Mouse (Mus musculus): ENCODE results near the gene Tcl1b4. TPM values are rescaled to one million over a fixed set of nuclear protein-coding genes. Genes with fewer than 3 reads are reported as not detected.
"Not testable (repeated sequence)": the region's sequence is repeated elsewhere in the genome, so short reads cannot be mapped to it uniquely, and the experiment has no call there.

Tcl1b4 gene
- polyA plus RNA-seq (2012; ENCODE audit: insufficient read depth, insufficient read length, missing spikeins) = not detected in 2 replicates

- H3K4me1 ChIP-seq (ENCODE audit: control insufficient read depth, insufficient read depth, insufficient read length, low read length); H3K4me3 ChIP-seq (ENCODE audit: insufficient read depth, low read depth, low read length); H3K27ac ChIP-seq (replicated peaks; ENCODE audit: low read depth, low read length): not testable (repeated sequence)
These were observed at the start of gene Tcl1b4 for GRCm38 (mm10) chr12:105201657-105202056. Gene Tcl1b4, plus strand, starts transcription at chr12:105201957.

- not testable (repeated sequence) for H3K4me3 ChIP-seq (ENCODE audit: insufficient read depth, low read depth, low read length); H3K27ac ChIP-seq (replicated peaks; ENCODE audit: low read depth, low read length); H3K4me1 ChIP-seq (ENCODE audit: control insufficient read depth, insufficient read depth, insufficient read length, low read length)
These were observed 46.5 kb upstream of the Tcl1b4 start for GRCm38 (mm10) chr12:105155286-105155685.

- H3K27ac ChIP-seq (replicated peaks; ENCODE audit: low read depth, low read length) = no peak overlapping the region
- H3K4me1 ChIP-seq (ENCODE audit: control insufficient read depth, insufficient read depth, insufficient read length, low read length) = no peaks in the 10 kb centered on the region
- H3K4me3 ChIP-seq (ENCODE audit: insufficient read depth, low read depth, low read length) = no peak overlapping the region
These were observed 42.9 kb upstream of the Tcl1b4 start for GRCm38 (mm10) chr12:105158842-105159241.

- Histone ChIP-seq H3K4me3 (ENCODE audit: insufficient read depth, low read depth, low read length) (no peak within 1 kb of the TSS), H3K4me1 (ENCODE audit: control insufficient read depth, insufficient read depth, insufficient read length, low read length) (no peaks in the 10 kb centered on the region), H3K27ac (replicated peaks; ENCODE audit: low read depth, low read length) (no peak within 1 kb of the TSS)
These were observed 42.4 kb upstream of the Tcl1b4 start, which contains the start of gene Tcl1b1 for GRCm38 (mm10) chr12:105159390-105159789. Gene Tcl1b1, plus strand, starts transcription at chr12:105159690.

GRCm38 (mm10) chr12:105166734-105167133 lies 35.0 kb upstream of the Tcl1b4 start:
- Histone ChIP-seq H3K4me1 (ENCODE audit: control insufficient read depth, insufficient read depth, insufficient read length, low read length) (no peaks in the 10 kb centered on the region), H3K4me3 (ENCODE audit: insufficient read depth, low read depth, low read length) (no peak overlapping the region), H3K27ac (replicated peaks; ENCODE audit: low read depth, low read length) (no peak overlapping the region)

- Histone ChIP-seq H3K4me1 (ENCODE audit: control insufficient read depth, insufficient read depth, insufficient read length, low read length) (no peaks in the 10 kb centered on the region), H3K27ac (replicated peaks; ENCODE audit: low read depth, low read length) (no peak overlapping the region), H3K4me3 (ENCODE audit: insufficient read depth, low read depth, low read length) (no peak overlapping the region)
These were observed 28.4 kb upstream of the Tcl1b4 start for GRCm38 (mm10) chr12:105173366-105173765.

- not testable (repeated sequence) for H3K4me3 ChIP-seq (ENCODE audit: insufficient read depth, low read depth, low read length)
These were observed 27.4 kb upstream of the Tcl1b4 start for GRCm38 (mm10) chr12:105174318-105174717.

GRCm38 (mm10) chr12:105176044-105176443 lies 25.7 kb upstream of the Tcl1b4 start, which contains the start of gene Tcl1b5:
Gene Tcl1b5, plus strand, starts transcription at chr12:105176344.
- H3K4me3 ChIP-seq (ENCODE audit: insufficient read depth, low read depth, low read length); H3K4me1 ChIP-seq (ENCODE audit: control insufficient read depth, insufficient read depth, insufficient read length, low read length); H3K27ac ChIP-seq (replicated peaks; ENCODE audit: low read depth, low read length): not testable (repeated sequence)

More at GRCm38 (mm10) chr12:105174318-105174717, 27.4 kb upstream of the Tcl1b4 start:
- not testable (repeated sequence) for H3K27ac ChIP-seq (replicated peaks; ENCODE audit: low read depth, low read length); H3K4me1 ChIP-seq (ENCODE audit: control insufficient read depth, insufficient read depth, insufficient read length, low read length)

- not testable (repeated sequence) for H3K4me3 ChIP-seq (ENCODE audit: insufficient read depth, low read depth, low read length); H3K4me1 ChIP-seq (ENCODE audit: control insufficient read depth, insufficient read depth, insufficient read length, low read length); H3K27ac ChIP-seq (replicated peaks; ENCODE audit: low read depth, low read length)
These were observed 20.6 kb upstream of the Tcl1b4 start for GRCm38 (mm10) chr12:105181040-105181644.

GRCm38 (mm10) chr12:105188980-105189379 lies 12.8 kb upstream of the Tcl1b4 start:
- H3K4me3 ChIP-seq (ENCODE audit: insufficient read depth, low read depth, low read length); H3K27ac ChIP-seq (replicated peaks; ENCODE audit: low read depth, low read length); H3K4me1 ChIP-seq (ENCODE audit: control insufficient read depth, insufficient read depth, insufficient read length, low read length): not testable (repeated sequence)

- H3K4me3 ChIP-seq (ENCODE audit: insufficient read depth, low read depth, low read length); H3K27ac ChIP-seq (replicated peaks; ENCODE audit: low read depth, low read length); H3K4me1 ChIP-seq (ENCODE audit: control insufficient read depth, insufficient read depth, insufficient read length, low read length): not testable (repeated sequence)
These were observed 11.0 kb upstream of the Tcl1b4 start, which contains the start of gene Tcl1b3 for GRCm38 (mm10) chr12:105190743-105191142. Gene Tcl1b3, plus strand, starts transcription at chr12:105191043.

GRCm38 (mm10) chr12:105199684-105200497 lies 1.9 kb upstream of the Tcl1b4 start:
- H3K27ac ChIP-seq (replicated peaks; ENCODE audit: low read depth, low read length); H3K4me1 ChIP-seq (ENCODE audit: control insufficient read depth, insufficient read depth, insufficient read length, low read length); H3K4me3 ChIP-seq (ENCODE audit: insufficient read depth, low read depth, low read length): not testable (repeated sequence)

- Histone ChIP-seq H3K27ac (replicated peaks; ENCODE audit: low read depth, low read length) (no peak overlapping the region), H3K4me1 (ENCODE audit: control insufficient read depth, insufficient read depth, insufficient read length, low read length) (no peaks in the 10 kb centered on the region), H3K4me3 (ENCODE audit: insufficient read depth, low read depth, low read length) (no peak overlapping the region)
These were observed 5.3 kb downstream of the Tcl1b4 start for GRCm38 (mm10) chr12:105207071-105207470.

- Histone ChIP-seq H3K4me3 (ENCODE audit: insufficient read depth, low read depth, low read length) (no peak overlapping the region), H3K4me1 (ENCODE audit: control insufficient read depth, insufficient read depth, insufficient read length, low read length) (no peaks in the 10 kb centered on the region), H3K27ac (replicated peaks; ENCODE audit: low read depth, low read length) (no peak overlapping the region)
These were observed 6.7 kb downstream of the Tcl1b4 start for GRCm38 (mm10) chr12:105208441-105208840.

GRCm38 (mm10) chr12:105209231-105209630 lies 7.5 kb downstream of the Tcl1b4 start:
- no peak overlapping the region for H3K27ac ChIP-seq (replicated peaks; ENCODE audit: low read depth, low read length)
- H3K4me3 ChIP-seq (ENCODE audit: insufficient read depth, low read depth, low read length) = no peak overlapping the region
- no peaks in the 10 kb centered on the region for H3K4me1 ChIP-seq (ENCODE audit: control insufficient read depth, insufficient read depth, insufficient read length, low read length)

All from brown adipose tissue, adult 24 weeks (tissue).